Mouse (Mus musculus) spleen, postnatal 14 days (tissue): Measurements from ENCODE around the gene Amdhd2.
"Not testable (repeated sequence)": the region's sequence is repeated elsewhere in the genome, so short reads cannot be mapped to it uniquely, and the experiment has no call there.

Source experiments
- DNase-seq, 2 experiments: peaks; one replicate each; pipeline ENCODE4 v3.0.0; 2021 to 2022; ENCODE audit warnings: low spot score in 2 of 2

Gene Amdhd2

GRCm38 (mm10) chr17:24156394-24156793 lies 7.2 kb downstream of the Amdhd2 start:
- no peak for DNase-seq

DNA sequence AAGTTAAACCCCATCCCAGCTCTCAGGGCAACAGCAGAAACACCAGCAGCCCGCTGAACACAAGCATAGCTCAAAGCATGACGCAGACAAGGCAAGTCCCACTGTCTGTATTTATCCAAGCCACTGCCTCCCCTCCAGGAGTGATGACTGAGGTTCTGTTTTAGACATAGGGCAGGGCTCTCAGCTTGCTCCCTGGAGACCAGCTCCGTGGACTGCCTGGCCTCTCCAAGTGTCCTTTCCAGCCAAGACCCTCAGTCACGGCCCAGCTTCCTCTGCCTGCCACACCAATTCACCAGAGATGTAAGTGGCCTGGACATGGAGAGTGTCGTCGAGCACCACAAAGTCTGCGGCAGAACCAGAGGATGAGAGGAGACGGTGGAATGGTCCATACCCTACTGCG lies 7.8 kb downstream of the Amdhd2 start:
- DNase-seq = no peak

GRCm38 (mm10) chr17:24154463-24154862 lies 9.1 kb downstream of the Amdhd2 start:
- DNase-seq = no peak

- DNase-seq = peak; percentile 74 to 82
These were observed 11.5 kb downstream of the Amdhd2 start for GRCm38 (mm10) chr17:24151890-24152563.

DNA sequence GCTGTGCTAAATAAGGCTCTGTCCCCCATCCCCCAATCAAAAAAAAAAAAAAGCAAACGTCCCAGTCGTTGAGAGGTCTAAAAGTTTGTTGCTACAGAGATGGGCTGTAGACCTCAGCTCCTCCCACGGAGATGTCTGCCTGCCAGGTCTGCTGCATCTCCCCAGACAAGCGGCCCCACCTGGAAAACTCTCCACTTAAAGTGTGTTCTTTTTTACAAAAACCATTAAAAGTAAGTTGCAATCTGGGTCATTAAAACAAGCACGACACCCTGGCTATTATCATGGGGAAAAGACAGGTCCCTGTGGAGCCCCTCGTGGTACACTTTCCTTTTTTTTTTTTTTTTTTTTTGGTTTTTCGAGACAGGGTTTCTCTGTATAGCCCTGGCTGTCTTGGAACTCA lies 12.2 kb downstream of the Amdhd2 start:
- DNase-seq = no peak

DNA sequence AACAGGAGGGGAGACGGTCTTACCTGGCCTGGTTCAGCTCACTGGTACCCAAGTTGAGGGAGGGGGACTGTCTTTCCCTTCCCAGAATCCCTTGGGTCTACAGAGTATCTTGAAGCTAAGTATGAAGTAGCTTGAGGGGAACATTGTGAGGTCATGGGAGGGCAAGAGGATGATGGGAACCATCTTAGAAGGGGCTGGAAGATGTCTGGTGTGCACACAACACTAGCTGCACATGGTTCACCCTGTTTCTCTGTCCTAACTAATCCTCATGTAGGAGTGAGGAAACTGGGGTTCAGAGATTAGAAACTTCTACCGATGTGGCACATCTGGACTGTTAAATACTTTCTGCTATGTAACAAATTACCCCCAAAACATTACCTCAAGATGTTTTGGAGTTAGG lies 12.7 kb downstream of the Amdhd2 start, which contains the start of gene Pdpk1:
Pdpk1 (minus strand) TSS at position 101 of the 400 bp plus-strand sequence.
- no peak for DNase-seq

DNA sequence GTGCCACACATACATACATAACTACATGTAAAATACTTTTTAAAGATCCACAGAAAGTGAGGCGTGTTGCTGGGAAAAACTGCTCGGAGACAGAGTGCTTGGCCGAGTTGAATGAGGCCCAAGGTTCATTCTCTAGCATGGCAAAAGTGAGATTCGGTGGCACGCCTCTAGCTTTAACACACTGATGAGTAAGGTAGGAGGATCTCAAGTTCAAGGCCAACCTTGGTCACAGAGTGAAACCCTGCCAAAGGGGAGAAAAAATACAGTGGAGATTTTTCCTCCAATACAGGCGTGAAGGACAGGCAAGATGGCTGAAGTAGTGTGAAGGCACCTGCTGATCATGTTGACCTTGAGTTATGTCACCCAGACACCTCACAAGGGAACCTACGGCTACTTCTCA lies 14.1 kb downstream of the Amdhd2 start:
- no peak for DNase-seq

GRCm38 (mm10) chr17:24142897-24143296 lies 20.7 kb downstream of the Amdhd2 start:
- DNase-seq = no peak

DNA sequence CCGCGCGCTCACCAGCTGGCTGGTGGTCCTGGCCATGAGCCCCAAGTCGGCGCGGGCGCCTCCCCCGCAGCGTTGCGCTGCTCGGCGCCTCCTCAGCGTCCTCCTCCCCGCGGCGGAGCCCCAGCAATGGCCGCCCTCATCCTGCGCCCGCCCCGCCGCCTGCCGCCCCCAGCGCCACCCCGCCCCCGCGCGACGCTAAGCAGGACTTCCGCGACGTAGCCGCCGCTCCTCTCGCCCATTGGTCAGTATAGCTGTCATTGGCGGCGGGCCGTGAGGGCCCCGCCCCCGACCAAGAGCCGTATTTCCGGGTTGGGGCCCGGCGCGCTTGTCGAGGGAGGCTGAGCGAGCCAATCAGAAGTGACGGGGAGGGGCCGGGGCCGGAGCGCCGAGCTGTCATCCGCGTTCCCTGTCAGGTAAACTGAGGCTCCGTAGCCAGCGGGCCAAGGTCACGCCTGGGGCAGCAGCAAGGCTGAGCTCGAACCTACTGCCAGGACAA lies 22.1 kb downstream of the Amdhd2 start:
- DNase-seq = peak; percentile 93 to 95

GRCm38 (mm10) chr17:24140845-24141424 lies 22.6 kb downstream of the Amdhd2 start:
- peak in 1 of 2 experiments; percentile 30 for DNase-seq

DNA sequence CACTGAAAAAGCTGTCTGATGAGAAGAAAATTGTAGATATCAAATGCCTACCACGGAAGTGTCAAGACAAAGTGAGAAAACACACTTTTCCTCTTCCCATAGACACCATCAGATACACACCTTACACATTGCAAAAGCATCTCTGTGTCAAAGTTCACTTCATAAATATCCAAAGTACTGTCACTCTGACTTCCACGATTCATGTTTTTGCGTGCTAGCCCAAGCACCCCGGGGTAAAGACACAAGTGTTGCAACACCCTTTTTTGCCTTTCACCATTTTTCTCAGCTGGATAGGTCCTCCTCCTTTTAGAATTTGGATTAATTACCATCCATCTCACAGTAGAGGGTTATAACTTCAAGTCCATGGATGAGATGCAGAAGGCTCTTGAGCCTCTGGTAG lies 23.6 kb downstream of the Amdhd2 start:
- DNase-seq = no peak

GRCm38 (mm10) chr17:24139256-24139655 lies 24.3 kb downstream of the Amdhd2 start:
- DNase-seq = no peak

- no peak for DNase-seq
These were observed 26.2 kb downstream of the Amdhd2 start for GRCm38 (mm10) chr17:24137226-24137880.

DNA sequence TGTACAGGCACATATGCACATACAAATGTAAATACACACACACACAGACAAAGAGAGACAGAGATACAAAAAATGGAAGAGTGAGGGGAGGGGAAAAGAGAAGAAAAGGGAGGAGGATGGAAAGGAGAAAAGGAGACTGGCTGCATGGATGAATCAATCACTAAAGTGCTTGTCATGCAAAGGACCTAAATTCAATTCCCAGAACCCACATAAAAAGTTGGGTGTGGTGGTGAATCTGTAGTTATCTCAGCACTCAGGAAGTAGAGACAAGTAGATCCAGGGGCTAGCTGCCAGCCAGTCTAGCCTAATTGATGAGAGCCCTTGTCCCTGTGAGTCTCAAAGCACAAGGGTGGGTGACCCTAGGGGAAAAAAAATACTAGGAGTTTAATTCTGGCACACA lies 29.5 kb downstream of the Amdhd2 start:
- DNase-seq = no peak

- DNase-seq = not testable (repeated sequence)
These were observed 30.6 kb downstream of the Amdhd2 start for GRCm38 (mm10) chr17:24132919-24133318.

GRCm38 (mm10) chr17:24131570-24131969 lies 32.0 kb downstream of the Amdhd2 start:
- no peak for DNase-seq

DNA sequence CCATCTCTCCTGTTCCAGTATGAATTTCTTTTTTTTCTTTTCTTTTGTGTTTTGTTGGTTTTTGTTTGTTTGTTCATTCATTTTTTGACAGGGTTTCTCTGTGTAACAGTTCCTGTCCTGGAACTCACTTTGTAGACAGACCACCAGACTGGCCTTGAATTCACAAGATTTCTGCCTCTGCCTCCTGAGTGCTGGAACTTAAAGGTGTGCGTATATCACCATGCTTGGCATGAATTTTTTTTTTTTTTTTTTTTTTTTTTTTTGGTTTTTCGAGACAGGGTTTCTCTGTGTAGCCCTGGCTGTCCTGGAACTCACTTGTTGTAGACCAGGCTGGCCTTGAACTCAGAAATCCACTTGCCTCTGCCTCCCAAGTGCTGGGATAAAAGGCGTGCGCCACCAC lies 34.3 kb downstream of the Amdhd2 start:
- not testable (repeated sequence) for DNase-seq

DNA sequence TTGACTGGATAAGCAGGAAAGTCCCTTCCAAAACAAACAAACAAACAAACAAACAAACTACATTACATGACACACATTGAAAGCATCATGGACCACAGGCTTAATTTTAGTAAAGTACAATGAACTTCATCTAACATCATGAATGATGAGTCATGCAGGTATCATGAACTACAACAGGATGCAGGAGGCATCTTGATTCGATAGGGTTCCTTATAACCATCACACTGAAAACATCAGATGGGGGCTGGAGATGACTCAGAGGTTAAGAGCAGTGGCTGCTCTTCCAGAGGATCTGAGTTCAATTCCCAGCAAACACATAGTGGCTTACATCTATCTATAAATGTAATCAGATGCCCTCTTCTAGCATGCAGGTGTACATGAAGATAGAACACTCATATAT lies 36.0 kb downstream of the Amdhd2 start:
- DNase-seq = no peak

- no peak for DNase-seq
These were observed 36.8 kb downstream of the Amdhd2 start for GRCm38 (mm10) chr17:24126801-24127200.

DNA sequence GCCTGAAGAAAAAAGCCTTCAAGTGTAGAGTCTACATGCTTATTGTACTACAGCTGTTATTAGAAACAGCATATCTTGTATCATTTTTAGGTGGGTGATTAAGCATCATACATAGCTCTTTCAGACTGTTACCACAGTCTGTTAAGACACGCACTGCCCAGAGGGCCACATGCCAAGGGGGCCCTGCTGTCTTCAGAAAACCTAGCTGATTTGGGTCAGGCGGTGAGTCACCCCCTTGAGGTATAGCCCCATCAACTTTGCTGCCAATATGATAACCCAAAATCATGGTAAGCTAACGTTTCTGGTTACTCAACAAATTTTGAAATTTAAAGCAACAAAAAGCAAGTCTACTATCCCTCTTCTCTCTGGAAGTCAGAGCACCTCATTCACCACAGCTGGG lies 44.1 kb downstream of the Amdhd2 start:
- DNase-seq = no peak

DNA sequence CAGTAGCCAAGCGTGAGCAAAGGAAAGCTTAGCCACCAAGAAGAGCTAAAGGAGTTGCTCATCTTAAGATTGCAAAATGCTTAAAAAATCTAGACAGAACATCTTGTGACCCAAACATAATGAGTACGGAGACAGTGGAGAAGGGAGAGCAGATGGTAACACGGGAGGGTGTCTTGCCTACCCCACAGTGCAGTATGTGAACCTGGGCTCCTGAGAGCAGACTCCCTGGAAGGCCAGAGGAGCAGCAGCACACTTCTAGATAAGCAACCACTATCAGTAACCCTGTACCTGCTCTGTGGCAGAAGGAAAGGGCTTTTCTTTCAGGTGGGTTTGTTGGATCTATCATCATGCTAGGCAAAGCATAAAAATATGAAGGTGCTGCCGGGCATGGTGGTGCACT lies 50.5 kb downstream of the Amdhd2 start:
- DNase-seq = no peak

DNA sequence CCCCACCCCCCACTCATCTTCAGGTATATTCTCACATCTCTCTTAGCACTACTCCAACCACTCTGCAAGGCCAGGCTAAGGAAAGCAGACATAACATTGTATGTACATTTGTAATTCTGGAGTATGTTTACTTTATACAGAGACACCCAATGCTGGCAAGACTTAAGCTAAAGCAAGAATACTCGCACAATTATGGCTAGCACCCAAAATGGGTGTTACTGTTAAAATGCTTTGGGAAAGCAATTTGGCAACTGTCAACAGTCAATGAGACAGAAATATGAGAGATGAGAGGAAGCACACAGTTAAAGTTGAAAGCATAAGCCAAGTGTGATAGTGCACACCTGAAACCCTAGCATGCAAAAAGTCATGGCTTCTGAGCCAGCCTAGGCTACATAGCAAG lies 52.3 kb downstream of the Amdhd2 start:
- DNase-seq = no peak

- DNase-seq = no peak
These were observed 54.7 kb downstream of the Amdhd2 start for GRCm38 (mm10) chr17:24108896-24109295.
